Mouse (Mus musculus): Measurements from ENCODE around the gene Olfr30. TPM values are rescaled to one million over a fixed set of nuclear protein-coding genes. Genes with fewer than 3 reads are reported as not detected.

The Olfr30 gene
- not detected in 2 replicates for polyA plus RNA-seq (2012; rRNA removed)

DNA sequence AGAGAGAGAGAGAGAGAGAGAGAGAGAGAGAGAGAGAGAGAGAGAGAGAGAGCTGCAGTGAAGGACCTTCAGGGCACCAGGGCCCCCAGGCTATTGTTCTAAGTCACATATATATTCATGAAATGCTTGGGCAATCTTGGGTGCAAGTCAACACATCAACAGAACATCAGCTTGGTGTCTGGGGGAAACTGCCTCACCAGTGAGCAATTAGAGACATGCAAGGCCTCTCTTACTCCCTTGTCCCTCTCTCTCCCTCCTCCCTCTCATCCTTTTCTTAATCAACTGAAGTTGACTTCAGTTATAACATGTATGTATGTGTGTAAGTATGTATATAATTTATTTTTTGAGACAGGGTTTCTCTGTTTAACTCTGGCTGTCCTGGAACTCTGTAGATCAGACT lies at the start of gene Olfr30:
Gene Olfr30, minus strand, starts transcription at position 101 of the 400 bp plus-strand sequence.

DNA sequence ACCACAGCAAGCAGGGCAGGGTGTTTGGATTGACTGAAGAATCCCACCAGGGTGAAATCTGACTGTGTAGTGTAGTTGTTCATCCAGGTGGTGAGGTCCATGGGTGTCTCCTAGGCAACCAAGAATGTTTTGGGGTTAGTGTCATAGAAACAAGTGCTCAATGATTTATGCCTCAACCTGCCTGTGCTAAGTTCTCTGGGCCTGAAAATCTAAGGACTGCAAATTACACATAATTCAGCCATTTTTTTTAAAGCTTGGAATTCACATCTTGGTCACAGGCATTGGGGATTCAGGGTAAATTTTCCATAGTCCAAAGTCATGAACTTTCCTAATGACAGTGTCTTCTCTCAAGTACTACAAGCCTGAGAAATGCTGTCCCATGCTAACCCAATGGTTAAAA lies 40.4 kb upstream of the Olfr30 start, which contains the start of gene Olfr331:
Gene Olfr331, minus strand, starts transcription at position 101 of the 400 bp plus-strand sequence.

DNA sequence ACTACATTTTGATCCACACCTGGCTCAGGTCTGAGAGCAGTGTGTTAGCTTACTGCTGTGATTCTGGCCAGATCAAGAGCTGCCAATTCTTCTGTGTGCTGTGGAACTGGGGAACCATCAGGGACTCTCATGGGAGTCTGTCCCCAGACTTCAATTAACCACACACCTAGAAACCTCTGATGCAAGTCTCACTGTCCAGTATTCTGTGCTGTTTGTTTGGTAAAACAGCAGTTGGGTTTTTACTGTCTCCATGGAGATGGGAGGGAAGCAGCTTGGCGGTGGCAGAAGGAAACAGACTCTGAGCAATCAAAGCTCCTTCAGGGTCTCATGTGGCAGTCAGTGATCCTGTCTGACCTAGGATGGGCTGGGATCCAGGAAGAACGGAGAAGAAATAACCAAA lies 30.4 kb upstream of the Olfr30 start, which contains the start of gene Olfr332:
Gene Olfr332, minus strand, starts transcription at position 101 of the 400 bp plus-strand sequence.

DNA sequence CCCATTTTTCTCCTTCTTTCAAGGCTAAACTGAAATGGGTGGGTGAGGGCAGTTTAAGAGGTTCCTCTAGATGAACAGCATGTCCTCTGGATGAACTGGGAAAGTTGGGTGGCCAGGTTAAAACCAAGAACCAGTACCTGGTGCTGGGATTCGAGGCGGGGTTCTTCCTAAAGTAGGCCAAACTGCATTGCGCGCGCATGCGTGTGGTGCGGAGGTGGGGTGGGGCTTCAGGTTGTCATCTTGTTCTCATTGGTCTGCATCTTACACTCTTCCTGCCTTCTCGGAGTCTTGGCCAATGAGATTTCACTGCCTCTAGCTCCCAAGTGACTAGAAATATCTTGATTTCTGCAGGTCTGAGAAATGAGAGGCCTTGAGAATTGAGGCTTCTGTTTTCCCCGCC lies 9.3 kb downstream of the Olfr30 start, which contains the start of gene Lypd9:
Gene Lypd9, minus strand, starts transcription at position 165 of the 400 bp plus-strand sequence.

DNA sequence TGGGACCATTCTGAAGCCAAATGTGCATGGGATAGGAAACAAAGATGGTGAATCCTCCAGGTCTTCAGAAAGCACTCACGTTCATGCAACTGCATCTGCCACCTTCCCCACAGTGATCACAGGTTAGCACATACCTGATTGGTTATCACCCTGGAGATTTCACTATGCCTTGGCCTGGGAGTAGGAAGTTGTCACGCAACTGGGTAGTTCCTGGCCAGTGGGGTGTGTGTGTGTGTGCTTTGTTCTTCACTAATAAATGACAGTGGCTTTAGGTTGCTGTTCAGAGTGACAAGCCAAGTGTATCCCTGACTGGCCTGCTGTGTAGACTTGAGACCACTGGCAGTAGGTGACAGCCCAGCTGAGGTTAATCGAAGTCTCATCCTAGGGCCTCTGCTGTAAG lies 29.8 kb downstream of the Olfr30 start, which contains the start of gene Gm12253:
Gene Gm12253, plus strand, starts transcription at position 301 of the 400 bp plus-strand sequence.

DNA sequence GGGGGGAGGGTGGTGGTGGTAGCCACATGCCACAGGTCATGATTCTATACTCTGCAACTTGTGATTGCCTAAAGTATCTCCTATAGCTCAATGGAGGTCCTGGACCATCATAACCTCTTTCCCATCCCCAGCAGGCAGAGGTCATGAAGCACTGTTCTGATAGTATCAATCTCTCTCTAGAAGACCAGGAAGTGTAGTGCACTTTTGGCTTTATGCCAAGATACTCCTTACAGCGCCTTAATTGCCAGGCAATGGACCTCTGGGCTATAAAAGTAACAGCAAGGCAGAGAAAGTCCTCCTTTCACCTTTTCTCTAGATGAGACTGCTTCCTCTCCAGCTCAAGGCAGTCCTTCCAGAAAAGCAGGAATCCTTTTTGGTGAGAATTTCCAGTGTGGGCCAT lies 41.3 kb downstream of the Olfr30 start, which contains the start of gene 1810065E05Rik:
Gene 1810065E05Rik, plus strand, starts transcription at position 297 of the 400 bp plus-strand sequence.

Other genes with a start within 250 kb of the Olfr30 start
- gene 4930438A08Rik, start 187.5 kb downstream of the Olfr30 start, polyA plus RNA-seq (2012; rRNA removed) = 0.25 and 0.50 TPM in 2 replicates
- 40.8 and 41.4 TPM in 2 replicates for gene Zfp692, start 155.2 kb downstream of the Olfr30 start, polyA plus RNA-seq (2012; rRNA removed)
- 58.2 and 61.2 TPM in 2 replicates for gene Zfp672, start 131.9 kb downstream of the Olfr30 start, polyA plus RNA-seq (2012; rRNA removed)
- gene Sh3bp5l, start 131.5 kb downstream of the Olfr30 start, polyA plus RNA-seq (2012; rRNA removed) = 34.0 and 37.9 TPM in 2 replicates
- 0.80 and 1.4 TPM in 2 replicates for gene Lypd8, start 83.2 kb downstream of the Olfr30 start, polyA plus RNA-seq (2012; rRNA removed)
- gene 1810065E05Rik, start 41.2 kb downstream of the Olfr30 start, polyA plus RNA-seq (2012; rRNA removed) = 0.42 and 1.6 TPM in 2 replicates
- not detected in 2 replicates for gene Gm12253, start 29.7 kb downstream of the Olfr30 start, polyA plus RNA-seq (2012; rRNA removed)
- not detected in 2 replicates for gene Lypd9, start 9.3 kb downstream of the Olfr30 start, polyA plus RNA-seq (2012; rRNA removed)
- gene Olfr332, start 30.3 kb upstream of the Olfr30 start, polyA plus RNA-seq (2012; rRNA removed) = not detected in 2 replicates
- 0.20 TPM in 1 of 2 replicates, not detected in the other for gene Olfr331, start 40.3 kb upstream of the Olfr30 start, polyA plus RNA-seq (2012; rRNA removed)
- 4.6 and 8.1 TPM in 2 replicates for gene Olfr330, start 72.6 kb upstream of the Olfr30 start, polyA plus RNA-seq (2012; rRNA removed)
- gene Olfr329-ps, start 84.2 kb upstream of the Olfr30 start, polyA plus RNA-seq (2012; rRNA removed) = 2.4 and 4.6 TPM in 2 replicates
- 0.24 and 0.40 TPM in 2 replicates for gene Olfr328, start 93.4 kb upstream of the Olfr30 start, polyA plus RNA-seq (2012; rRNA removed)
- gene Olfr224, start 108.3 kb upstream of the Olfr30 start, polyA plus RNA-seq (2012; rRNA removed) = 0.50 TPM in 1 of 2 replicates, not detected in the other
- not detected in 2 replicates for gene Olfr325, start 115.5 kb upstream of the Olfr30 start, polyA plus RNA-seq (2012; rRNA removed)
- not detected in 2 replicates for gene Olfr324, start 132.8 kb upstream of the Olfr30 start, polyA plus RNA-seq (2012; rRNA removed)
- gene 2210407C18Rik, start 153.8 kb upstream of the Olfr30 start, polyA plus RNA-seq (2012; rRNA removed) = 0.28 TPM in 1 of 2 replicates, not detected in the other
- not detected in 2 replicates for gene Olfr323, start 168.2 kb upstream of the Olfr30 start, polyA plus RNA-seq (2012; rRNA removed)
- gene Trim58, start 178.2 kb upstream of the Olfr30 start, polyA plus RNA-seq (2012; rRNA removed) = 0.06 TPM in 1 of 2 replicates, not detected in the other
- not detected in 2 replicates for gene Olfr322, start 196.5 kb upstream of the Olfr30 start, polyA plus RNA-seq (2012; rRNA removed)
- not detected in 2 replicates for gene Olfr320, start 218.8 kb upstream of the Olfr30 start, polyA plus RNA-seq (2012; rRNA removed)
- not detected in 2 replicates for gene Olfr319, start 236.9 kb upstream of the Olfr30 start, polyA plus RNA-seq (2012; rRNA removed)